Mouse (Mus musculus) small intestine, adult 2 months (tissue): Measurements from ENCODE around the gene Ap1s2. TPM values are rescaled to one million over a fixed set of nuclear protein-coding genes. Genes with fewer than 3 reads are reported as not detected.

Source experiments
- H3K27ac ChIP-seq: fragments of 200-500 bp; 2 replicates; pipeline ENCODE4 v1.5.1; 2012; ENCODE audit warnings: low read depth, low read length, control low read depth, inconsistent platforms; ENCODE audit not compliant: insufficient read depth
- H3K27me3 ChIP-seq: fragments of 200-500 bp; 2 replicates; pipeline ENCODE4 v1.6.1; 2012; ENCODE audit warnings: mild to moderate bottlenecking, moderate library complexity, low read length, inconsistent platforms; ENCODE audit not compliant: control insufficient read depth, insufficient read depth
- H3K36me3 ChIP-seq: fragments of 200-500 bp; 2 replicates; pipeline ENCODE4 v1.6.1; 2012; ENCODE audit warnings: mild to moderate bottlenecking, low read length, control low read depth, inconsistent platforms; ENCODE audit not compliant: control insufficient read depth, insufficient read depth
- H3K4me1 ChIP-seq: fragments of 200-500 bp; 2 replicates; pipeline ENCODE4 v1.6.1; 2012; ENCODE audit warnings: low read length, inconsistent platforms, mixed read lengths; ENCODE audit not compliant: control insufficient read depth, insufficient read depth, insufficient read length
- H3K4me3 ChIP-seq: fragments of 200-500 bp; 2 replicates; pipeline ENCODE4 v1.5.1; 2012; ENCODE audit warnings: low read depth, mild to moderate bottlenecking, control low read depth, inconsistent platforms, low read length, moderate library complexity
- CTCF ChIP-seq: fragments of 200-500 bp; IDR thresholded peaks from 2 replicates; pipeline ENCODE4 v1.5.1; 2012; ENCODE audit warnings: low read depth, mild to moderate bottlenecking, control low read depth, inconsistent platforms, low read length, moderate library complexity, mixed read lengths; ENCODE audit not compliant: insufficient replicate concordance, insufficient read length; ENCODE audit errors: extremely low read depth
- POLR2A ChIP-seq: fragments of 200-500 bp; IDR thresholded peaks from 2 replicates; pipeline ENCODE4 v1.6.1; 2012; ENCODE audit warnings: low read depth, mild to moderate bottlenecking, control low read depth, inconsistent platforms, low read length, moderate library complexity
- WGBS: fragments of 180-500 bp; shearing (Covaris S2); methylation state at CpG from one replicate; pipeline ENCODE4 v1.1.7; 2018; 5-methylcytosine and 5-hydroxymethylcytosine counted together
- polyA plus RNA-seq: library from polyadenylated mRNA; depleted of rRNA; stranded (reverse); fragments of >200 nt; gene quantifications from 2 replicates; pipeline ENCODE4 v1.2.3, GENCODE M21; 2012; rRNA removed

The Ap1s2 gene
- polyA plus RNA-seq, 1 experiment = 0.18 TPM

DNA sequence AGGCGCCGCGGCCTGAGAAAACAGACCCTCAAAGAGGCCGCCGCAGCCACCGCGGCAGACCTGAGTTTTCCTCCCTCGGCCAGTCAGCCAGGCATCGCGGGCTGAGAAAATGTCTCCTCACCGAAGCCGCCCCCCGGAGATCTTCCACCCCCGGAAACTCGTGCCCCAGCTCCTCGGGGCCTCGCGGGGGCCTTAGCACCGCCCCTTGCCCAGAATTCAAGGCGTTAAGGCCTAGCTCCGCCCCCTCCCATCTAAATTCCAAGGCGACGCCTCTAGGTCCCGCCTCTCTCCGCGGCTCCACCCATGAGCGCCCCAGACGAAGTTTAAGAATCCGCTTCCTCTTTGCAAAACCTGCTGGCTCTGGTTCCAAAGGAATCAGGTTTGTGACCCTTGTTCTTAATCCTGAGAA lies 49.7 kb downstream of the Ap1s2 start, which contains the start of gene Zrsr2:
TSS of gene Zrsr2 (minus strand) at position 195 of the 409 bp plus-strand sequence.
- 19% methylated on average over 29 of the region's 29 CpGs for WGBS
- Histone ChIP-seq H3K4me3 (peak within 1 kb of the TSS; percentile 97), H3K27ac (peak within 1 kb of the TSS; percentile 98), H3K36me3 (peaks cover 13% of the 10 kb centered on the region), H3K4me1 (peaks cover 2% of the 10 kb centered on the region), H3K27me3 (no peaks in the 10 kb centered on the region)
- no peak for TF ChIP-seq POLR2A
- TF ChIP-seq CTCF = no peak

DNA sequence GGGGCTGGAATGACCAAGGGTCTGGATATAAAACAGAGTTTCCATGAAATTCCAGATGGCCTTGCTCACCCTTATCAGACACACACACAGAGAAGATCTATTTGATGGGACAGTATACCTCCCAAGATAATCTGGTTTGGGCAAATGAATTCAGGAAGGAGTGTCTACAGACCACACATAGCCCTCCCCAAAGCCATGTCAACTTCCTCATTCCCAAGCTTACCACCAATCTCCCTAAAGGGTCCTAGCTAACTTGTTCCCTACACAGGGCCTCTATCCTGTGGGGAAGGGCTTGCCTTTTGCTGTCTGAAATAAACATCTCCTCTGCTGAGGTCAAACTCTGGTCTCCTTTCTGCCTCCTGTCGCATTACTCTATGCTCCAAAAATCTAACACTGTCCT lies 72.3 kb downstream of the Ap1s2 start:
- Histone ChIP-seq H3K27ac (no peak overlapping the region), H3K27me3 (no peaks in the 10 kb centered on the region), H3K36me3 (no peaks in the 10 kb centered on the region), H3K4me1 (no peaks in the 10 kb centered on the region), H3K4me3 (no peak overlapping the region)
- WGBS = 88% methylated on average over 1 of the region's 1 CpGs
- TF ChIP-seq POLR2A (no peak), CTCF (no peak)

DNA sequence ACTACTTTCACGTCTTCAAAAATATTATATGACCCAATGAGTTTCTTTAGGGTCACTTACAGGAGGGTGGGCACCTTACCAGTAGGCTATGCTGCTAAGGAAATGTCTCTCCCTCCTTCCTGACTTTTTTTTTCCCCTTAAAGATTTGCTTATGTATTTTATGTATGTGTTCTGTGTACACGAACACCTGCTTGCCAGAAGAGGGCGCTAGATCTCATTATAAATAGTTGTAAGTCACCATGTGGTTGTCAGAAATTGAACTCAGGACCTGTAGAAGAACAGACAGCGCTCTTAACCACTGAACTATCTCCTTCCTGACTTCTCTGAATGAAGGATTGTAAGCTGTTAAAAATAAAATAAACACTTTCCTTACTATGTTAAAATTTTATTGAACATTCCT lies 72.7 kb downstream of the Ap1s2 start:
- Histone ChIP-seq H3K4me1 (no peaks in the 10 kb centered on the region), H3K36me3 (no peaks in the 10 kb centered on the region), H3K4me3 (no peak overlapping the region), H3K27me3 (no peaks in the 10 kb centered on the region), H3K27ac (no peak overlapping the region)
- 50% methylated on average over 4 of the region's 4 CpGs for WGBS
- TF ChIP-seq CTCF (no peak), POLR2A (no peak)

DNA sequence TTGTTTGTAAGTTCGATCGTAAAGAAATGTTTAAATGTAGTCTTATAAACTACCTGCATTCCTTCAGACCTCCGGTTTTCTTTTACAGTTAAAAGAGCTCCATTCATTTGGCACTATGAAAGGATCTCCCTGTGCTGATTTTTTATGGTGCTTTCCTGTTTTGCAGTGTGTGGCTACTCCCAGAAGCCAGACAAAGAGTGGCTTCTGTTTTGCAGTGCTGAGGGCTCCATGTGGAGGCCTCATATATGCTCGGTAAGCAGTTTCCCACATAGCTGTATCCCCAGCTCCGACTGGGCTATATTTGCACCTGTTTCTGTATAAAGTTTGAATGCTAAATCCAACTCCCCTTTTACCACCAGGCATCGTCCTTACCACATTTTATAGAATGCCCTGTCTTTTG lies 73.3 kb downstream of the Ap1s2 start:
- H3K27ac ChIP-seq = no peak overlapping the region
- no peak overlapping the region for H3K4me3 ChIP-seq
- no peaks in the 10 kb centered on the region for H3K27me3 ChIP-seq
- WGBS = 76% methylated on average over 6 of the region's 6 CpGs
- no peaks in the 10 kb centered on the region for H3K4me1 ChIP-seq
- TF ChIP-seq POLR2A (no peak), CTCF (no peak)
- H3K36me3 ChIP-seq = no peaks in the 10 kb centered on the region

Other genes with a start within 250 kb of the Ap1s2 start
- not detected in 2 replicates for gene Rnf138rt1, start 147.7 kb upstream of the Ap1s2 start, polyA plus RNA-seq
- 1.4 and 6.5 TPM in 2 replicates for gene Zrsr2, start 49.6 kb downstream of the Ap1s2 start, polyA plus RNA-seq
- gene Car5b, start 119.0 kb downstream of the Ap1s2 start, polyA plus RNA-seq = 0.16 and 0.33 TPM in 2 replicates
- 3.5 and 4.2 TPM in 2 replicates for gene Siah1b, start 167.5 kb downstream of the Ap1s2 start, polyA plus RNA-seq
- gene Cltrn, start 179.8 kb downstream of the Ap1s2 start, polyA plus RNA-seq = not detected in 2 replicates
- 16.8 and 82.4 TPM in 2 replicates for gene Ace2, start 230.3 kb downstream of the Ap1s2 start, polyA plus RNA-seq